Mouse (Mus musculus): ENCODE data around the gene Hmgn1.
"Not testable (repeated sequence)": the region's sequence is repeated elsewhere in the genome, so short reads cannot be mapped to it uniquely, and the experiment has no call there.

Hmgn1 gene

DNA sequence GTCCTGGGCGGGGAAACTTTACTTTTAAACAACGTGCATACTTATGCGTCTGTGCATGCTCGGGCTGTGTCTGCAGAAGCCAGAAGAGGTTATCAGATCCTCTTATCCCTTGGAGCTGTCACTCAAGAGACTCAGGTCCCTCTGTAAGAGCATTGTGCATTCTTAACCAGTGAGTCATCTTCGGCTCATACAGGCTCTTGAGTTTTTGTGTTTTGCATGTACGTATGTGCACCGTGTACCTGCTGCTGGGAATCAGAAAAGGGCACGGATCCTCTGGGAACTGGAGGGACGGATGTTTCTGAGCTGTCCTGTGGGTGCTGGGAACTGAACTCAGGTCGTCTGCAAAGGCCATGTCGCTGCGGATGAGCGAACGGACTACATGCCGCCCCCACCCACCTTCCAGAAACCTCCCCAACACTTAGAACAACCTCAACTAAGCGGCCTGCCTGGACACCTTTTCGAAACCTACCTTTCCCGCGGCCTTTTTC is 801 bp downstream of the Hmgn1 start:
- DNase-seq (ENCODE audit: low read depth): no peak

DNA sequence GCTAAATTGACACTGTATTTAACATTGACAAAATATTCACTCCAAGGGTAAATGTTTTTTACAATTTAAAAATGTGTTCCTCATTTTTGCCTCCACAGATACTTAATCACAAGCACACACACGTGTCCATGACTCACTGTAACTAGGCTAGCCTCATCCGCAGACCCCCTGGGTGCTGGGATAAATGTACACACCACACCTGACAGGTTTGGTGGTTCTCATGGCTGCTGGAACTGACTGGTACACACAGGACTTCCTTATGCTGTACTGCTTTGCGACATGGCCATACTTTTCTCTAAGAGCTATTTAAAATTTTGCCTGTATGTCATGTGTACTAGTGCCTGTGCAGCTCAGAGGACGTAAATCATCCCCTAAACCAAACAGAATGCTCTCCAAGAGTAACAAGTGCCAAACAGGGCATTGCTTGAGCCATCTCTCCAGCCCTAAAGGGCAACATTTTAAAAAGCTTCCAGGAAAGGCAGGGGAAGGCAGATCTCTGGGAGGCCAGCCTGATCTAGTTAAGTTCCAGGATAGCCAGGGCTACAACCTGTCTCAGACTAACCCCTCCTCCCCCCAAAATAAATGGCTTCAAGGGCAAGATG is 7.4 kb downstream of the Hmgn1 start:
- no peak for DNase-seq (ENCODE audit: low read depth)

DNA sequence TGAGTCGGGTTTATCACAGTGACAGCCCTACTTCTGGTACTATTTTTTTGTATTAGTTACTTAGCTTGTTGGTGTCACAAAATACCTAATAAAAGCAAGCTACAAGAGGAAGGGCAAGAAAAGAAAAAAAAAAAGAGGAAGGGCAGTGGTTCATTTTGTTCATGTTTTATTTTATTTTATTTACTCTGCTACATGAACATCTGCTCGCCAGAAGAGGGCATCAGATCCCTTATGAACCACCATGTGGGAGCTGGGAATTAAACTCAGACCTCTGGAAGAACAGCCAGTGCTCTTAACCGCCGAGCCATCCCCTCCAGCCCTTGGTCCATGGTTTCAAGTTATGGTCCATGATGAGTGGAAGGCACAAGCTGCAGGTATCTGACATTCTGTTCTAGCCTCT is 12.8 kb downstream of the Hmgn1 start:
- no peak for DNase-seq (ENCODE audit: low read depth)

DNA sequence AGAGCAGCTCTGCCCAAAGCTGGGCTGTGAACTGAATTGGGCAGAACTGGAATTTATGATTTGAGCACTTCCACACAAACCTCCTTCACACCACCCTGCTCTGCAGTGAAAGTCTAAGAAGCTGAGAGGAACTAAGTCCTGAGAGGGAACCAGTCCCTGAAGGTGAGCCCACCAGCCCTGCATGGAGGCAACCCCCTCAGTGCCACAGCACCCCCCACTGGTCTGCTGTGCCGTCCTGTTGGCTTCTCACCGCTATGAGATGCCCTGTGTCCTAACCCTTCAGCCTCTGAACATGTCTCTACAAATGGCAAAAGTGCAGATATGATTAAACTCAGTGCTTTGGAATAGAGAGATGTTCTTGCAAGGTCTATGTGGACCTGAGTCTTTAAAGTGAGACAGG is 14.8 kb downstream of the Hmgn1 start:
- no peak for DNase-seq (ENCODE audit: low read depth)

DNA sequence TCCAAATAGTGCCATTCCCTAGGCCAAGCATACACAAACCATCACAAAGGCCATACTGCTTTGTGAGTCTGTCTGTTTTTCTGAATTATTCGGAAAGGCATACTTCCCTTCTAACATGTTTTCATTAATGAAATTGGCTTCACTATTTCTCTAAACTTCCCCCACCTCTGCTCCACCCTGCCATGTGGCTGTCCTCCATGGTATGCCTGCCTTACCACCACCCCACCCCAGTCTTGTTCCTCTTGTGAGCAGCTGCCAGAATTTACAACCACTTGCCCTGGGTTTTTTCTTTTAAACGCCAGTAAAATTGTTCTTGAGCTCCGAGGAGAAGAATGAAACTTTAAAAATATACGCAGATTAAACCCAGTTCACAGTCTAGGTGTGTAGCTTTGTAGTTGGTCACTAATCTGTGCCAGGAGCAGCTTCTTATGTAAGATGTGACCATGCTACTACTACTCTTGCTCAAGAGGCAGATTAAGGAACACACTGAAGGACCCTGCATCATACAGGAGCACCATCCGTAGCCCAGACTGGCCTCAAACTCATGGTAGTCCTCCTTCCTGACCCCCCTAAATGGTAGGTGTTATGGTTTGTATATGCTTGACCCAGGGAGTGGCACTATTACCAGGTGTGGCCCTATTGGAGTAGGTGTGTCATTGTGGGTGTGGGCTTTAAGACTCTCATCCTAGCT is 16.7 kb downstream of the Hmgn1 start:
- DNase-seq (ENCODE audit: low read depth): no peak

DNA sequence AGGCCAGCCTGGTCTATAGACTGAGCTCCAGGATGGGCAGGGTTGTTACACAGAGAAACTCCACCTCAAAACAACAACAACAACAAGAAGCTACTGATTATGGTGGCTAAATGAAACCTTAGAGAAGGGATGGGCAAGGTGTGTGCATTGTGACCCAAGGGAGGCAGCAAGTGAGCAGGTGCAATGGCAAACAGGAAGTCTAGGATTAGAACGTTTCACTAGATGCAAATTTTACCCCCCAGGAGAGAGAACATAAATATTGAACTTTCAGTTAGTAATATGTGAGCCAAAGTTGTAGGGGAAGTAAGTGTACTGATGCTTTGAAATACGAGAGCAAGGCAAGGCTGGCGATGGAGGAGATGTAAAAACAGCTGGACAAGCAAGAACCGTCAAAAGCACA is 17.9 kb downstream of the Hmgn1 start:
- DNase-seq (ENCODE audit: low read depth): no peak

DNA sequence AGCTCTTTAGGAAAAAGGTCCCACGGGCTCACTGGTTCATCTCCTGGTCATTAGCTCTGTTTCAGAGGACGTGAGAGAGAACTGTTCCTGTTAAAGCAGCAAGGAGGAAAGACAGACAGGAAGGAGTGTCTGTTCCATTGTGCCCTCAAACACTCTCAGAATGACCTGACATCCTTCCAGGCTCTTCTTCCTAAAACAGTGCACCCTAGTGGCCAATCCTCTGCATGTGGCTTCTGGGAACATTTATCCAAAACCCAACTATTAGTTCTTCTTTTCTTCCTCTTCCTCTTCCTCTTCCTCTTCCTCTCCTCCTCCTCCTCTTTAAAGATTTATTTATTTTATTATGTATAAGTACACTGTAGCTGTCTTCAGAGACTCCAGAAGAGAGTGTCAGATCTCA is 24.5 kb downstream of the Hmgn1 start:
- DNase-seq (ENCODE audit: low read depth): no peak

DNA sequence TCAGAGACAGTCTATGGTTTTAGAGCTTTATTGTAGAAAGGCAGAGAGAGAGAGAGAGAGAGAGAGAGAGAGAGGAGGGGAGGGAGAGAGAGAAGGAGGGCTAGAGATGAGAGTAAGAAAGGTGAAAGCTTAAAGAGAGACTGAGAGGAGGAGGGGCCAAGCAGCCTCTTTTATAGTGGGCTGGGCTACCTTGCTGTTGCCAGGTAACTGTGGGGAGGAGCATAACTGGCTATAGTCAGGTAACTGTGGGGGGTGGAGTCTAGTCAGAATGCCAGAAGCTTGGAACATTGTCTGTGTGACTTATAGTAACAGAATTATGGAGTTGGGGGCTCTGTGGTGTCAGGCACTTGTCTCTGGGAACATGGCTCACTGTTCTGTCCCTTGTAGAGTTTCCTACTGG is 29.7 kb downstream of the Hmgn1 start:
- DNase-seq (ENCODE audit: low read depth): not testable (repeated sequence)

DNA sequence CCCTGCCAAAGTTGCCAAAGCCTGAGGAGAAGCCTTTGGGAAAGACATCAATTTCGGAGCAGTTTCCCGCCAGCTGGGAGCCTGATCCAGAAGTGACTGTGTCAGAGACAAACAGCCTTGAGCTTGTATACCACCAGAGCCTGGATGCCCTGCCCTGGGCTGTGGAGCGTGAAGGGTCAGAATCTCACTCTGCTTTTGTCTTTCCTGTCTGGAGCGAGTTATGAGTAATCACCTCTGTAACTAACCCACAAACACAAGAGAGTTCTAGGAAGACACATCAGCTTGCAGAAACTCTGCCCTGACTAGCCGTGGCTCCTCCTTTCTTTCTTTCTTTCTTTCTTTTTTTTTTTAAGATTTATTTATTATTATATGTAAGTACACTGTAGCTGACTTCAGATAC is 31.6 kb downstream of the Hmgn1 start:
- no peak for DNase-seq (ENCODE audit: low read depth)

DNA sequence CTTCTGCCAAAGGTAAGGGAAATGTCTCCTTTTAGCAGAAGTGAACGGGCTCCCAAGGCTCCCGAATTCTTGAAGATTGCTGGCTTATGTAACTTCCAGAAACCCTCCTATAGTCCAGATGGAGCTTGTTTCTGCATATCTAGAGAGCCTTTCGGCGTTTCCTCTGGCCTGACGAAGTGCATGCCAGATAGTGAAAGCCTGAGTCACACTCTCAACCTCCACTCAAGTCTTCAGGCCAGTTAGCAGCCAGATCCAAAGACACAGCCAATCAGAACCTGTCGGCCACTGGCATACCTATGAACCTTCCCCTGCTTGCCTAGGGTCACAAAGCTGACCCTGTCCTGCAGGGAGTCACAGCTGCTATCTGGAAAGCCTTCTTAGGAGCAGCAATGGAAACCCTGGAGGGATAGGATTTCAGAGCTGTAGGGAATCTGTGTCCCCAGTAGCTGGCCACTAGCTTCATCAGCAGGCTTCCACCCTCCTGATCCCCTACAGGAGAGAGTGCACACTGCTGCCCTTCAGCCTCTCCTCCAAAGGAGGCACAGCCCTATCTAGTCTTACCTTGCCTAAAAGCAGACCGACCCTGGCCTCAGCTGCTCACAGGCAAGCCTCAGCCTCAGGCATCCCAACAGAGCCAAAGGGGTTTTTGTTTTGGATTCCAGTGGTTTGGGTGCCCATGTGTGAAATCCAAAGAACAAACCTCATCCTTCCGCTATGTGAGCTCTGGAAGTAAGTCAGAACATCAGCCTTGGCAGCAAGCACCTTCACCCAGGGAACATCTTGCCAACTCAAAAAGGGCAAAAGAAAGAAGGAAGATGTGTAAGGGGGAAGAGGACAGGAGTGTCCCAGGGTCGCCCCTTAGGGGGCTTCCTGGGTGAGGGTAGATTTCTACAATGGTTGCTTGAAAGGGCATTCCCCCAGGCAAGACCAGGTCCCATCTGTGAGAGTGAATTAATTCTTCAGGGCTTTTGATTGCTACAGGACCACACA is 35.7 kb downstream of the Hmgn1 start:
- no peak for DNase-seq (ENCODE audit: low read depth)

DNA sequence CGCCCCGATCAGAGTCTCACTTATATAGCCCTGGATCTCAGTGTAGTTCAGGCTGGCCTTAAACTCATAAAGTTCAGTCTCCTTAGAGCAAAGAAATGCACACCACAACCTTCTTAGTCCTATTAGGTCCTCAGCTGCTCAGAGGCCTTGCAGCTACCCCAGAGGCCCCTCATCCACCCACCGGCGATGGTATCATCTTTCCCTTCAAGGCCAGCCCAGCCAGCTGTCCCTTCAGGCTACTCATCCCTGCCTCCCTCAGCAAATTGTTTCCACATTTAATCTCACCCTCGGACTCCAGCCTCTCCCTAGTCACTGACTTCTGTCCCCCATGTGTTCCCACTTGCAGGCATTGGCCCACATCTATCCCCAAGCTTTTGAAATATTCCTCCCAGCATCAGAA is 39.4 kb downstream of the Hmgn1 start:
- DNase-seq (ENCODE audit: low read depth): no peak

DNA sequence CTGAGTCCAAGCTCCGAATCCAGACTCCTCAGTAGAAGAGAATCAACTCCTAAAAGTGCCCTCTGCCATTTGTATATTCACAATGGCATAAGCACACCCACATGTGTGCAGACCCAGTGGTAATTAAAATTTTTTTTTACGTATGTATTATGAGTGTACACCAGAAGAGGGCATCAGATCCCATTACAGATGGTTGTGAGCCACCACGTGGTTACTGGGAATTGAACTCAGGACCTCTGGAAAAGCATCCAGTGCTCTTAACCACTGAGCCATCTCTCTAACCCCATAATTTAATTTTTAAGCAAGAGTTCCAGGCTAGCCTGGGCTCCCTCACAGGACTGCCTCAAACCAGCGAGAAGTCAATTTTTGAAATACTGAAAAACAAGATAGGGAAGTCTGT is 40.1 kb downstream of the Hmgn1 start:
- DNase-seq (ENCODE audit: low read depth): no peak

DNA sequence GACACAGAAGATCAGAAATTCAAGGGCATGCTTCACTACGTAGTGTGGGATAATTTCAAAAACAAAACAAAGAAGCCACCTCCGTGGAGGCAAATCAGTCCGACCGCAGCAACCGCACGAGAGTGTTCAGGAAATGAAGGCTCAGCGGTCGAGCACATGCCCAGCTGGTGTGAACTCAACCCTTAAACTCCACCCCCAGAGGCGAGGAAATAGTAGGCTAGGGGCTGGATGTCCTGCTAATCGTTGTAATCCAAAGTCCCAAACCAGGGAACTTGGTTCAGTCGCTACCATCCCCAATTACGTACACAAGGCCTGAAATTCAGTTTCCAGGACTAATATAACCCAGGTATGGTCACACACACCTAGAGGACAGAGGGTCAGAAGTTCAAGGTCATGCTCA is 40.5 kb downstream of the Hmgn1 start:
- DNase-seq (ENCODE audit: low read depth): no peak

DNA sequence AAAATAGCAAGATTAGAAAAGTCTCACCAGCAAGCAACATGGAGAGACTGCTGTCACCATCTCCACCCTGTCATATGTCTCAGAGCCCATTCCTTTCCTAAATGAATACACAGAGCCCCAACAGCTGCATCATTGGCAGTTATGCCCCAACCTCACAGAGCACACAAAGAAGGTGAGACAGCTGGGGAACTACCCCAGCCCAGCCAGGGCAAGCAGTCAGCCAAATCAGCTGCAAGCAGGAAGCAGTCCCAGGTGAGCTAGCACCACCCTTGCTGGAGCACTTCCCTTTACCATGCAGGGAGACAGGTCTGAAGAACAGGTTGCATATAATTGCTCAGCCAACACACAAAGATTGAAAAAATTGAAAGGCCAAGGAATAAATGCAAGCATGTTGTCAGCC is 41.9 kb downstream of the Hmgn1 start:
- no peak for DNase-seq (ENCODE audit: low read depth)

DNA sequence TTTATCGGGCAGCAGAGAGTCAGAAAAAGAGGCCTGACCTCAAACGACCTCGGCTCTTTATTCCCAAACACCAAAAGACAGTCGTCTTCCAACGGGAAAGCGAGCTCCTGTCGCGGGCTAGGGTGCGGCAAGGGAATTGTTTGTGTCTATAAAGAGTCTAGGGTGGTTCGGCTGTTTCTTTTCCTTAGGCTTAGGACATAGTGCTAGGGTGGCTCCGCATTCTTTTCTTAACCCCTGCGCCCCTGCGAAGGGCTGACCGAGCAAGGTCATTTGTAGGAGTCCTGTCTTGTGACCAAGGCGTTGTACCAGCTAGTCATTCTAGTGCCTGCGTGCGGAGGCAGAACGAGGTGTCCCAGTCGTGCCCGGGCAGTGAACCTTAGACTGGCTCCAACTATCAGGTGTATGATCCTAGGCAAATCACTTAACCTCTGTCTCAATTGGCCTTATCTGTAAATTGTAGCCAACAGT is 44.3 kb downstream of the Hmgn1 start:
- DNase-seq (ENCODE audit: low read depth): no peak

DNA sequence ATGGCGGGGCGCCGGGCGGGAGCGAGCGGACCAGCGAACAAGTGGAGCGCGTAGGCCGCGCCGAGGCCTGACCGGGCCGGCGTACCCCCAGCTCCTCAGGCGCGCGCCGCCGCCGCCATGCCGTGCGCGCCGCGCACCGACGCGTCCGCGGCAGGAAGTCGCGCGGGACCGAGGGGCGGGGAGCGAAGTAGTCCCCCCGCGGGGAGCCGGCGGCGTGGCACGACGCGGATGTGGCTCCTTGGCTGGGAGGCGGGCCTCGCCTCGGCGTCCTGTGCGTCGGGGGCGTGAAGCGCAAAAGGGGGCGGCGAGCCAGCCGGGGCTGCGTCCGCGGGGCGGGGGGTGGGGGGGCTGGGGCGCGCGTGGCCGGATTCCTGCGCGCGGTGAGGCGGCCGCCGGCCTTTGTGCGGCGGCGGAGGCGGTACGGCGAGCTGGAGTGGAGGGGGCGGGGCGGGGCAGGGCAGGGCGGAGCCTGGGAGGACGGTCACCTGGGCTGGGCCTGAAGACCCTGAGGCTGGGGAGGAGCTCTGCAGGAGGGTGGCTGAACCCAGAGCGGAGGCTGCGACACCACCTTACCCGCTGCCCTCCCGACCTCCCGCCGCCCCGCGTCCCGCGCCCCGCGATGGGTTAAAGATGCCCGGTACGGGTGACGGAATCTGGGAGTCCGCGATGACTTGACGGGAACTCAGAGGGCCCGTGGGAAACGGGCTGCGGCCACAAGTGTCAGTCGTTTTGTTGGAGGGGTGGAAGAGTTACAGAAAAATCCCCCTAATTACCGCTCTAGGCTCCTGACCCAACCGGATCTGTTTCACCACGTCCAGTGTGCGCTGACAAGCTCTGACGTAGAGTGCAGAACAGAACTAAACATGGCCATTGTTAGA is 45.0 kb downstream of the Hmgn1 start, which contains the start of gene Brwd1:
Brwd1 (minus strand) TSS at position 226 of the 878 bp plus-strand sequence.
- peak; percentile 41 for DNase-seq (ENCODE audit: low read depth)

DNA sequence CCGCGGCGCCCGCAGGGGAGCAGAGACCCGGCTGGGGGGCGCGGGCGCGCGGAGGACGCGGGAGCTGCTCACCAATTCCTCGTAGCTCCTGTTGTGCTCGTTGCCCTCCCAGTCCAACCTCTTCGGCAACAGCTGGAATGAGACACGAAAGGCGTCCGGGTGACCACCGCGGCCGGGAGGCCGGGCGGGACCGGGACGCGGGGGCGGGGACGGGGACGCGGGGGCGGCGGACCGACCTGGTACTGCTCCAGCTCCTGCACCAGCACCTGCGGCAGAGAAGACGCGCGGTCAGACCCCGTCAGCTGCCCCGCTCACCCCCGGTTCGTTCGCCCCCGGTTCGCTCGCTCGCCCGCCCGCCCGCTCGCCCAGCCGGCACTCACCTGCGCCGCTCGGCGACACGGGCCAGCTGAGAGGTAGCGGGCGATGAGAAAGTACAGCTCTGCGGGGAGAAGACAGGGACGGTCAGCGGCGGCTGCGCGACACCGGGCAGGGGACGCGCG is 45.7 kb downstream of the Hmgn1 start:
- DNase-seq (ENCODE audit: low read depth): no peak

DNA sequence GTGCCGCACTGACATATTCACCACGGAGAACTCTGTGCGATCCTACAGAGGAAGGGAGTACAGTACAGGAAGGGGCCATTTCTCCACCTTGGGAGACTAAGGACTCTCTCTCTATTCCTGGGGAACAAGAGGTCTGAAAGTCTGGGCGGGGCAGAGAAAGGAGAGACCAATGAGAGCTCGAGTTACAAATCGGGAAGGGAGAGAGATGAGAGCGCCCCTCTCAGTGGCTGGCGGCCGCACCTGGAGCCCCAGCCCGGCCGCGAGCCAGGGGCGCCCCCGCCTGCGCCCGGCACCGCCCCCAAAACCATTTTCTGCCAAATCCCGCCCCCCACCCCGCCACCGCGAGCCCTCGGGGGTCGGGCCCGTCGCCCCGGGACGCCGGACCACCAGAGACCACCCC is 46.2 kb downstream of the Hmgn1 start:
- peak; percentile 74 for DNase-seq (ENCODE audit: low read depth)

DNA sequence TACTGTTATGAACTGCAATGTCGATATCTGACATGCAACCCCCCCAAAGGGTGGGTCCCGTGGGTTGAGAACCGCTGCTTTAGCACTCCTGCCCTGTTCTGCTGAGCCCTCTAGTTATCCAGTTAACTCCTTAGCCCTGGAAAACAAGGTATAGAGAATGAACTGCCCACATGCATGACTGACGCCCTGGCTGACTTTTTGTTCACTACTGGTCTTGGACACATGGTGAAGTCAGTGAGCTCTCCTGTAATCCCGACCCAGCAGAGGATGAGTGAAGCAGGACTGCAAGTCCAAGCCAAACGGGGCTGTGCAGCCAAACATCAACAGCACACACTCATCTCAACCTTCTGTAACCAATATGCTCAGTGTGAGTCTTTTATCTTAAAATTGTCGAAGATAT is 47.0 kb downstream of the Hmgn1 start:
- DNase-seq (ENCODE audit: low read depth): no peak
